Mouse (Mus musculus): ENCODE data around the gene Gm16368. TPM values are rescaled to one million over a fixed set of nuclear protein-coding genes. Genes with fewer than 3 reads are reported as not detected.

Gm16368 gene
- not detected in 2 replicates for polyA plus RNA-seq (2021; fragmentation: Nextera tagmentation)
- long read RNA-seq, experiment 1, result 0 reads
- long read RNA-seq, experiment 2, result 0 reads

DNA sequence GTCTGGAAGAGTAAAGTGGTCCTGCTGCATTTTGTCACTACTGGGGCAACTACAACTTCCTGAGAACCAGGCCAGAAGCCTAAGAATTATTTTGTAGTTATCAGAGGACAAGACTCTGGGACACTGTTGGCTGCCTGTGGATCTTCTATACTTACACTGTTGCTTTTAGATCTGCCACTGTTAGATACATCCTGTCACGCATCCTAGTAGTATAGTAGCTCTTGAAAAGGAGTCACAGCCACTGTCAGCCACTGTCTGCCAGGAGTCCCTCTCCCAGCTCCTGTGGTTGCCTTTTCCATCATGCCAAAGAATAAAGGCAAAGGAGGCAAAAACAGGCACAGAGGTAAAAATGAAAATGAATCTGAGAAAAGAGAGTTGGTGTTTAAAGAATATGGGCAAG, at the start of gene Gm16368:
Gene Gm16368 (plus strand): TSS at position 301 of the 400 bp plus-strand sequence.

Other genes with a start within 250 kb of the Gm16368 start
- not detected in 2 replicates for gene Gm2001, start 241.4 kb upstream of the Gm16368 start, polyA plus RNA-seq (2021; fragmentation: Nextera tagmentation)
- not detected in 2 replicates for gene Gm2016, start 209.6 kb upstream of the Gm16368 start, polyA plus RNA-seq (2021; fragmentation: Nextera tagmentation)
- not detected in 2 replicates for gene Gm2022, start 188.3 kb upstream of the Gm16368 start, polyA plus RNA-seq (2021; fragmentation: Nextera tagmentation)
- not detected in 2 replicates for gene Gm2035, start 163.8 kb upstream of the Gm16368 start, polyA plus RNA-seq (2021; fragmentation: Nextera tagmentation)
- not detected in 2 replicates for gene Gm2042, start 129.6 kb upstream of the Gm16368 start, polyA plus RNA-seq (2021; fragmentation: Nextera tagmentation)
- gene Gm2075, start 71.8 kb upstream of the Gm16368 start, polyA plus RNA-seq (2021; fragmentation: Nextera tagmentation), result not detected in 2 replicates
- gene Gm6803, start 64.9 kb upstream of the Gm16368 start, polyA plus RNA-seq (2021; fragmentation: Nextera tagmentation), result not detected in 2 replicates
- gene Gm2056, start 56.7 kb upstream of the Gm16368 start, polyA plus RNA-seq (2021; fragmentation: Nextera tagmentation), result not detected in 2 replicates
- not detected in 2 replicates for gene Gm10436, start 98.4 kb downstream of the Gm16368 start, polyA plus RNA-seq (2021; fragmentation: Nextera tagmentation)
- not detected in 2 replicates for gene Gm8332, start 166.4 kb downstream of the Gm16368 start, polyA plus RNA-seq (2021; fragmentation: Nextera tagmentation)
- gene Gm5662, start 190.8 kb downstream of the Gm16368 start, polyA plus RNA-seq (2021; fragmentation: Nextera tagmentation), result not detected in 2 replicates
- gene Gm5039, start 240.3 kb downstream of the Gm16368 start, polyA plus RNA-seq (2021; fragmentation: Nextera tagmentation), result not detected in 2 replicates

Data from left cerebral cortex, adult 6 months (tissue).